Mouse (Mus musculus) MEL (cell line): Measurements from ENCODE around the gene Fcrl1.

Experiments used
- CTCF ChIP-seq, 3 experiments: IDR thresholded peaks in 2 of 3; conservative IDR thresholded peaks in 1 of 3; 2 replicates each; pipeline ENCODE4 v1.5.1; 2011 to 2012; ENCODE audit warnings: low read length in 3 of 3, low read depth in 2 of 3, mild to moderate bottlenecking in 2 of 3, improper control_type of control experiment in 1 of 3, inconsistent platforms in 1 of 3, mixed read lengths in 1 of 3, moderate library complexity in 1 of 3; ENCODE audit not compliant: control insufficient read depth in 1 of 3, insufficient read depth in 1 of 3, poor library complexity in 1 of 3, severe bottlenecking in 1 of 3
- E2F4 ChIP-seq: IDR thresholded peaks from 2 replicates; pipeline ENCODE4 v1.6.1; 2011; ENCODE audit warnings: low read depth, low read length, improper control_type of control experiment, borderline replicate concordance
- ETS1 ChIP-seq: IDR thresholded peaks from 2 replicates; pipeline ENCODE4 v1.6.1; 2012; ENCODE audit warnings: low read depth, mild to moderate bottlenecking, inconsistent platforms, low read length, improper control_type of control experiment, moderate library complexity
- HCFC1 ChIP-seq: IDR thresholded peaks from 2 replicates; pipeline ENCODE4 v1.6.1; 2012; ENCODE audit warnings: low read depth, mild to moderate bottlenecking, inconsistent platforms, low read length, improper control_type of control experiment, moderate library complexity
- MEF2A ChIP-seq: IDR thresholded peaks from 2 replicates; pipeline ENCODE4 v1.6.1; 2014; ENCODE audit warnings: low read depth, mild to moderate bottlenecking, inconsistent platforms, low read length, improper control_type of control experiment; ENCODE audit not compliant: poor library complexity, insufficient replicate concordance, severe bottlenecking; ENCODE audit errors: extremely low read depth
- NELFE ChIP-seq: IDR thresholded peaks from 2 replicates; pipeline ENCODE4 v1.6.1; 2011; ENCODE audit warnings: low read depth, low read length, improper control_type of control experiment

DNA sequence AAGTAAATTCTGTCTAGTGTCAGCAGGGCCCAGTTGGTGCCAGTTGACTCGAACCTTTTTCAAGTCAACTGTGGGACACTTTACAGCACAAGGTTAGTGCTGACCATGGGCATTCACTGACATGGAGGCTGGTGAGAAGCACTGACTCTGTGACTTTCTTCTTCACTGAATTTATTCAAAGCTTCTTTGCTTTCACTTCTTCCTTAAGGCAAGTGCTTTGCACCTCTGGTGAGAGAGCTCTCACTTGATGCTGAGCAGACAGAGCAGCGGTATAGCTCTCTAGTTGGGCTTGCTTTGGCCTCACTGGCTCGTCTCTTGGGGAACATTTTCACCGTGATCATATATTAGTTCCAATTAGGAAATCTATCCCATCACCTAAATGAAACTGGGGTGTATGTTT is 23.7 kb downstream of the Fcrl1 start:
- TF ChIP-seq CTCF (IDR thresholded peaks at IDR 0.05 in 2 of 3, conservative IDR thresholded peaks at IDR 0.05 in 1 of 3; ENCODE audit: control insufficient read depth in 1 of 3, insufficient read depth in 1 of 3, low read depth in 2 of 3, low read length in 3 of 3, poor library complexity in 1 of 3, severe bottlenecking in 1 of 3) = no peak
- TF ChIP-seq MEF2A = no peak
- TF ChIP-seq NELFE = no peak
- no peak for TF ChIP-seq E2F4
- no peak for TF ChIP-seq ETS1
- no peak for TF ChIP-seq HCFC1
